In the genomic region with DNA sequence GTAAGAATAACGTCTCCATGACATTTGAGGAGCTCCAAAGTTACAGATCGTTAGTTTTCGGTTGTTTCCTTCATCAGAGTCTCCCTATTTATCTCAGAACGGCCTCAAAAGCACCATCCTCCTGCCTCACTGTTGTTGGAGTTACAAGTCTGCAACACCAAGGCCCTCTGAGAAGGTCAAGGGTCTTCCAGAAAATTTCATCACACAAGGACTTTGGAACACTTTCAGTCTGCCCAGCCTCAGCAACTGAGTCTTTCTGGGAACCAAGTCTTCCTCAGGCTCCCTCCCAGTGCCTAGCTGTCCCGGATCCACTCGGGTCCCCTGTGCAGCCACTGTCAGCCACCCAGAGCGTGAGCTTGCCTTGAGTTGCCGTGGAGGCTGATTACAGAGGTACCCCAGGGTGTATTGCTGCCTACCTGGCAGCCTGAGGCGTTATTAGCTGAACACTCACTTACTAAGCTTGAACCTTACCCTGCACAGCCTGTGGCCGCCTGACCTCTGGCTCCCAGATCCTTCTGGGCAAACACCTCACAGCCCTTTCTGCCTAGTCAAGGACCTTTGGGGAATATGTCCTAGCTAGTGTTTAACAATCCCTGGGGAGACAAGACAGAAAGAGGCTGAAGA, we compare ENCODE assay signal across 11 mouse cellular contexts. TPM values are rescaled to one million over a fixed set of nuclear protein-coding genes. Genes with fewer than 3 reads are reported as not detected.
DNase-seq lines count a peak whose midpoint lies in the region; ATAC-seq and TF ChIP-seq lines count a peak whose summit lies in the region.
"Had no signal": no experiment of that assay in that cellular context is flagged by ENCODE, and none has a peak within 500 bp of the region (broad histone marks: within the 10 kb centered on the region; RNA-seq: fewer than 3 reads in every experiment).

No protein-coding gene starts in this region.

- ATAC-seq in lung, embryonic 14.5 days (ENCODE audit: insufficient read depth), result 0 out of 2 replicates have a peak, but pooled peaks have one; percentile 10
- no peak for ATAC-seq in megakaryocyte, adult 5-6 weeks (ENCODE audit: poor library complexity, severe bottlenecking)

- peaks cover 2% of the 10 kb centered on the region; the same call in 1 of the 2 replicates for H3K4me1 ChIP-seq in lung, embryonic 14.5 days (ENCODE audit: insufficient read depth)
- H3K4me1 ChIP-seq in small intestine, adult 2 months (ENCODE audit: control insufficient read depth, insufficient read depth, insufficient read length, low read length), result peaks cover 5% of the 10 kb centered on the region; the same call in 1 of the 2 replicates

- H3K36me3 ChIP-seq in lung, embryonic 14.5 days (ENCODE audit: insufficient read depth), result no peaks in the 10 kb centered on the region
- H3K36me3 ChIP-seq in small intestine, adult 2 months (ENCODE audit: control insufficient read depth, insufficient read depth, low read length), result no peaks in the 10 kb centered on the region

- H3K27me3 ChIP-seq in lung, embryonic 14.5 days (ENCODE audit: insufficient read depth, low read length), result no peaks in the 10 kb centered on the region
- no peaks in the 10 kb centered on the region for H3K27me3 ChIP-seq in small intestine, adult 2 months (ENCODE audit: control insufficient read depth, insufficient read depth, low read length)

- no peak for TF ChIP-seq CTCF in lung, embryonic 14.5 days (IDR thresholded peaks at IDR 0.05; ENCODE audit: low read depth)
- TF ChIP-seq CTCF in small intestine, adult 2 months (IDR thresholded peaks at IDR 0.05; ENCODE audit: extremely low read depth, insufficient read length, insufficient replicate concordance, low read depth, low read length), result no peak

- no peak overlapping the region for H3K27ac ChIP-seq in lung, embryonic 14.5 days (ENCODE audit: low read depth)
- H3K27ac ChIP-seq in small intestine, adult 2 months (ENCODE audit: insufficient read depth, low read depth, low read length), result peak overlapping the region; percentile 94

- H3K9ac ChIP-seq in lung, embryonic 14.5 days, result no peak overlapping the region

- peak overlapping the region; percentile 18 for H3K4me3 ChIP-seq in lung, embryonic 14.5 days (ENCODE audit: low read depth, low read length)
- H3K4me3 ChIP-seq in small intestine, adult 2 months (ENCODE audit: low read depth, low read length), result peak overlapping the region; percentile 37

- peak overlapping the region; percentile 58 for H3K4me2 ChIP-seq in lung, embryonic 14.5 days

- TF ChIP-seq POLR2A in small intestine, adult 2 months (IDR thresholded peaks at IDR 0.05; ENCODE audit: low read depth, low read length), result no peak

- 42% methylated on average over 10 of the region's 10 CpGs for WGBS in lung, embryonic 14.5 days
- 27% methylated on average over 10 of the region's 10 CpGs for WGBS in small intestine, adult 2 months

- DNase-seq in adrenal gland, adult 2 months, result peak; percentile 51
- no peak for DNase-seq in adrenal gland, postnatal 4 days (ENCODE audit: low spot score in 2 of 2)
- no peak for DNase-seq in lung, embryonic 14.5 days
- no peak for DNase-seq in lung, postnatal 25 days (ENCODE audit: low spot score)
- peak; percentile 73 for DNase-seq in kidney, postnatal 14 days
- DNase-seq in embryo, embryonic 11 days, result no peak
- DNase-seq: cerebellum, postnatal 25 days; right cerebral cortex, postnatal 25 days had no signal

- H3K9me3 ChIP-seq in lung, embryonic 14.5 days (ENCODE audit: low read depth, low read length), result no peaks in the 10 kb centered on the region

RNA-seq across cellular contexts. Expression of gene Eno1, which starts 15.4 kb away (rescaled TPM):
- total RNA-seq in adrenal gland, adult 2 months (2021), result 100 to 1,000 TPM; 381 to 501 TPM
- 425 and 428 TPM in 2 replicates for polyA plus RNA-seq in adrenal gland, adult 2 months (2012; rRNA removed)
- total RNA-seq in adrenal gland, postnatal 4 days (2021), result 100 to 1,000 TPM; 259 to 261 TPM
- polyA plus RNA-seq in lung, embryonic 14.5 days (2014; fragmentation: Nextera tagmentation; extraction: Ambion mirVana), result 1,829 and 1,952 TPM in 2 replicates
- polyA plus RNA-seq in small intestine, adult 2 months (2012; rRNA removed), result 223 and 498 TPM in 2 replicates
- 382 and 422 TPM in 2 replicates for total RNA-seq in megakaryocyte, adult 5-6 weeks (2015)
- total RNA-seq in megakaryocyte, adult 5-6 weeks (2017), result 352 and 362 TPM in 2 replicates

RNA-seq across cellular contexts. Expression of gene Car6, which starts 20.0 kb away (rescaled TPM):
- total RNA-seq in adrenal gland, adult 2 months (2021), result 1 to 10 TPM in 1 of 2 experiments, under 1 TPM in 1; 0.31 to 2.5 TPM
- not detected in 2 replicates for polyA plus RNA-seq in adrenal gland, adult 2 months (2012; rRNA removed)
- not detected for total RNA-seq in adrenal gland, postnatal 4 days (2021)
- polyA plus RNA-seq in lung, embryonic 14.5 days (2014; fragmentation: Nextera tagmentation; extraction: Ambion mirVana), result not detected in 2 replicates
- 0.14 TPM in 1 of 2 replicates, not detected in the other for polyA plus RNA-seq in small intestine, adult 2 months (2012; rRNA removed)
- total RNA-seq in megakaryocyte, adult 5-6 weeks (2015), result 0.20 and 0.39 TPM in 2 replicates
- not detected in 2 replicates for total RNA-seq in megakaryocyte, adult 5-6 weeks (2017)
- total RNA-seq: midbrain, postnatal 0 days had no signal
- polyA plus RNA-seq: midbrain, postnatal 0 days had no signal

Comparison
In these comparisons a context has a peak if more than half of its experiments do, and no peak if none do; other contexts are left out.
1. DNase-seq: peak in adrenal gland, adult 2 months (single experiment) and kidney, postnatal 14 days (single experiment); none in adrenal gland, postnatal 4 days (0 of 2), lung, embryonic 14.5 days (single experiment), lung, postnatal 25 days (single experiment) and embryo, embryonic 11 days (single experiment).